In the genomic region with DNA sequence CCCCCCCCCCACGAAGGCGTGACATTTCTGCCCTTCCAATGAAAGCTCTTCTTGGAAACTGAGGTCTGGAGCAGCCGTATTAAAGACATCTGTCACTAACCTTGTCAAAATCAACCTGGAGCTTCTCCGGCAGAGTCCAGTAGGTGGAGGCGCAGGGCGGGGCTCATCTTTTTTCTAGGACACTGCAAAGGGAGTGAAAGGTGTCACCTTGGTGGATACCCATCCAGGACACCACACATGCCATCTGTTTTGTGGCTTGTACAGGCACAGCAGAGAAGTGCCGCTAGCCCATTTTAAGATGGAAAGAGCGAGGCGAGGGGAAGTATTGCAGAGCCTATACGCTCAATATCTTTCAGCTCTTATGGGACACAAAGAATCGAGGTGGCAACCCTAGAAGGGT, we compare ENCODE assay signal across 8 mouse cellular contexts.
A peak's percentile ranks its signal among the peaks of the same experiment; 100 is the strongest.
DNase-seq lines count a peak whose midpoint lies in the region; ATAC-seq and TF ChIP-seq lines count a peak whose summit lies in the region.

No protein-coding gene starts in this region.

- DNase-seq in liver, embryonic 11.5 days (ENCODE audit: low spot score) = no peak
- no peak for DNase-seq in liver
- DNase-seq in stomach, postnatal 0 days (ENCODE audit: low spot score) = no peak
- no peak for DNase-seq in natural killer cell, adult 2 months (ENCODE audit: low spot score in 2 of 2)
- no peak for DNase-seq in right cerebral cortex, adult 18-20 months
- DNase-seq in frontal cortex, postnatal 25 days (ENCODE audit: low spot score in 2 of 2) = no peak

- TF ChIP-seq CTCF in stomach, postnatal 0 days (IDR thresholded peaks at IDR 0.05; ENCODE audit: low read depth) = no peak

- 28% methylated on average over 11 of the region's 11 CpGs for WGBS in liver, embryonic 11.5 days
- 47% methylated on average over 11 of the region's 11 CpGs for WGBS in forebrain, embryonic 12.5 days
- WGBS in liver, embryonic 12.5 days (ENCODE audit: insufficient replicate concordance) = 42% methylated on average over 11 of the region's 11 CpGs
- 41% methylated on average over 11 of the region's 11 CpGs for WGBS in stomach, postnatal 0 days

- H3K4me1 ChIP-seq in liver, embryonic 11.5 days (replicated peaks; ENCODE audit: control insufficient read depth, insufficient read depth, low read length) = no peaks in the 10 kb centered on the region
- H3K4me1 ChIP-seq in forebrain, embryonic 12.5 days = peaks cover 5% of the 10 kb centered on the region
- H3K4me1 ChIP-seq in liver, embryonic 12.5 days = no peaks in the 10 kb centered on the region
- H3K4me1 ChIP-seq in stomach, postnatal 0 days (replicated peaks; ENCODE audit: control insufficient read depth, insufficient read depth) = no peaks in the 10 kb centered on the region

- peaks cover 9% of the 10 kb centered on the region for H3K27me3 ChIP-seq in liver, embryonic 11.5 days (replicated peaks; ENCODE audit: control insufficient read depth, insufficient read depth, low read length)
- H3K27me3 ChIP-seq in forebrain, embryonic 12.5 days = peaks cover 12% of the 10 kb centered on the region
- peaks cover 24% of the 10 kb centered on the region for H3K27me3 ChIP-seq in liver, embryonic 12.5 days (replicated peaks)
- no peaks in the 10 kb centered on the region for H3K27me3 ChIP-seq in stomach, postnatal 0 days (ENCODE audit: control insufficient read depth, insufficient read depth, low read length)

- H3K9ac ChIP-seq in liver, embryonic 11.5 days (ENCODE audit: low read depth, low read length) = peak overlapping the region; percentile 22; the same call in 1 of the 2 replicates
- peak overlapping the region; percentile 39; the same call in 1 of the 2 replicates for H3K9ac ChIP-seq in forebrain, embryonic 12.5 days
- no peak overlapping the region for H3K9ac ChIP-seq in liver, embryonic 12.5 days
- no peak overlapping the region for H3K9ac ChIP-seq in stomach, postnatal 0 days (ENCODE audit: low read length)

- no peak for TF ChIP-seq EP300 in stomach, postnatal 0 days (optimal IDR thresholded peaks at IDR 0.05)

- 0 out of 2 replicates have a peak, but pooled peaks have one; percentile 2 for ATAC-seq in liver, embryonic 11.5 days (replicated peaks; ENCODE audit: low FRiP score)
- peak; percentile 49 for ATAC-seq in forebrain, embryonic 12.5 days (ENCODE audit: low FRiP score)
- ATAC-seq in liver, embryonic 12.5 days = no peak
- 0 out of 2 replicates have a peak, but pooled peaks have one; percentile 5 for ATAC-seq in stomach, postnatal 0 days (ENCODE audit: low FRiP score, low TSS enrichment)

- no peaks in the 10 kb centered on the region for H3K9me3 ChIP-seq in liver, embryonic 11.5 days (ENCODE audit: control insufficient read depth, low read length)
- no peaks in the 10 kb centered on the region for H3K9me3 ChIP-seq in forebrain, embryonic 12.5 days
- H3K9me3 ChIP-seq in liver, embryonic 12.5 days (replicated peaks) = no peaks in the 10 kb centered on the region
- H3K9me3 ChIP-seq in stomach, postnatal 0 days (ENCODE audit: control insufficient read depth, low read length) = no peaks in the 10 kb centered on the region

- peak overlapping the region; percentile 66 for H3K4me2 ChIP-seq in liver, embryonic 11.5 days
- H3K4me2 ChIP-seq in forebrain, embryonic 12.5 days = peak overlapping the region; percentile 70
- peak overlapping the region; percentile 62 for H3K4me2 ChIP-seq in liver, embryonic 12.5 days
- H3K4me2 ChIP-seq in stomach, postnatal 0 days (replicated peaks; ENCODE audit: low read depth) = peak overlapping the region; percentile 63

- H3K4me3 ChIP-seq in liver, embryonic 11.5 days (ENCODE audit: low read depth, low read length) = peak overlapping the region; percentile 39
- peak overlapping the region; percentile 40 for H3K4me3 ChIP-seq in forebrain, embryonic 12.5 days (replicated peaks)
- H3K4me3 ChIP-seq in liver, embryonic 12.5 days = peak overlapping the region; percentile 37
- peak overlapping the region; percentile 36 for H3K4me3 ChIP-seq in stomach, postnatal 0 days (ENCODE audit: low read depth, low read length)

- no peak overlapping the region for H3K27ac ChIP-seq in liver, embryonic 11.5 days (ENCODE audit: low read depth, low read length)
- H3K27ac ChIP-seq in forebrain, embryonic 12.5 days = no peak overlapping the region
- no peak overlapping the region for H3K27ac ChIP-seq in liver, embryonic 12.5 days
- no peak overlapping the region for H3K27ac ChIP-seq in stomach, postnatal 0 days (replicated peaks)

- no peaks in the 10 kb centered on the region for H3K36me3 ChIP-seq in liver, embryonic 11.5 days (ENCODE audit: control insufficient read depth, insufficient read depth, low read length)
- no peaks in the 10 kb centered on the region for H3K36me3 ChIP-seq in forebrain, embryonic 12.5 days (replicated peaks)
- H3K36me3 ChIP-seq in liver, embryonic 12.5 days = no peaks in the 10 kb centered on the region
- H3K36me3 ChIP-seq in stomach, postnatal 0 days (ENCODE audit: control insufficient read depth, insufficient read depth, low read length) = no peaks in the 10 kb centered on the region

Comparison
In these comparisons a context has a peak if more than half of its experiments do, and no peak if none do; other contexts are left out.
1. H3K9ac ChIP-seq: peak in liver, embryonic 11.5 days (single experiment) and forebrain, embryonic 12.5 days (single experiment); none in liver, embryonic 12.5 days (single experiment) and stomach, postnatal 0 days (single experiment).
2. Peak in every context shown above with its lines, with median percentiles within 50 percentile points of each other: H3K4me2 ChIP-seq and H3K4me3 ChIP-seq.